Mouse (Mus musculus): ENCODE data around the gene Gm19935. TPM values are rescaled to one million over a fixed set of nuclear protein-coding genes. Genes with fewer than 3 reads are reported as not detected.

The Gm19935 gene
- 0.44 and 0.52 TPM in 2 replicates for polyA plus RNA-seq (2015; fragmentation: Nextera tagmentation; extraction: Ambion mirVana)

DNA sequence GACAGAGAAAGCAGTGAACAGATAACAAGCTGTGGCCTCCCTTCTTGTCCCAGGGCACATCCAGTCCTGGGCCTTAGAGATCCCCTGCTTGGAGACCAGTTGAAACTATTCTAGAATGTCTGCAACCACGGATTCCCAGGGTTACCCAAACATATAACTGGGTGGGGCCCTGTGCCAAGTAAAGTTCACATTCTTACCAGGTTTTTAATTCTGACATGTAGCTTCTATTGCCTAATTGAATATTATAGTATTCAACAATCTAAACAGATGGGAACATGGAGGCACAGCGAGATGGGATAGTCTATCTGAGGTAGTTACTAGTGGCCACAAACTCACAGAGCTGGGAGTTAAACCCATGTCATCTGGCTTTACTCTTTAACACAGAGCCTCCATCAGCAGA lies at the start of gene Gm19935:
Gene Gm19935 (minus strand): TSS at position 101 of the 400 bp plus-strand sequence.
- DNase-seq (ENCODE audit: low spot score), result no peak

DNA sequence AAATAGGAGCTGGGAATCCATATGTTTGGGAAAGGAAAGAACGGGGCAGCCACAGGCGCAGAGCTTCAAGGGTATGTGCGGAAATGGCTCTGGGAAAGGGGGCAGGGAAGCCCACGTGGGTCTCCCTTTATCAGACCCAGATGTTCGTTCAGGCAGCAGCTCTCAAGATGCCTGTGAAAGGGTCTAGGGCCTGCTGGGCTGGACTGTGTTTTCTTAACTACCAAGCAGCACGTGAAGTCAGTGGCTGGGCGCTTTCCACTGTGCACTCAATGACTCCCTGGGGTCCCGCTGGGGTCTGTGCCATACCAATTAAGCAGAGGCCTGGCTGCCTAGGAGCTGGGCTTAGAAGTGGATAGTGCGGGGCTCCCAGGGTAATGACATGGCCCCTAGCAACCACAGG lies 44.8 kb upstream of the Gm19935 start:
- DNase-seq (ENCODE audit: low spot score), result peak; percentile 34

DNA sequence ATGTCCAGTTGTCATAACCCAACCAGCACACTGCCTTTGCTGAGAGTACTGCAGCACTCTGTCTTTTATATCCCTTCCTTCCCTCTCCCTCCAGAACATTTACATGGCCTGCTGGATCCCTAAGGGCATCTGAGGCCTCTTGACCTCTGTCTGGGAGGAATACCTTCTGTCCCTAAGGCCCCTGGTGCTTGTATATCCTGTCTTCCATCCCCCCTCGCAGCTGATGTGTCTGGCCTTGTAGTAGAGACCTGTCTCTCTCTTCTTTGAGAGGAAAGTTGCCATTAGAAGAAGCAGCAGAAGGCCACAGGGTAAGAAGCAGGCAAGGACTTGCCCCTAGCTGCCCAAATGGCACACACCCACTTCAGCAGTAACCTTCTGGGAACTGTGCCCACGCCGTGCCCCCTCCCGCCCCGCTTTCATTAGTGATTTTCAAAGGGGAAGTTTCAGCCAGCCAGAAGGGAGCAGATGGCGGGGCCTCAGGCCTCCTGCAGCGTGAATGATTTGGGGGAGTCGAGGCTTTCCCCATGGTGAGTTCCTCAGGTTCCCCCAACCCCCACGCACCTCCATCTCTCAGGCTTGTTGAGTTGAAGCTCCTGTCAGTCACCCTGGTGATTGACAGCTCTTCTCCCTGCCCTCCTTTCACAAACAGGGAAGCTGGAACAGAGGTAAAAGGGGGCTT lies 44.2 kb upstream of the Gm19935 start:
- DNase-seq (ENCODE audit: low spot score), result no peak

- no peak for DNase-seq (ENCODE audit: low spot score)
These were observed 40.9 kb upstream of the Gm19935 start for GRCm38 (mm10) chr8:90858071-90858470.

DNA sequence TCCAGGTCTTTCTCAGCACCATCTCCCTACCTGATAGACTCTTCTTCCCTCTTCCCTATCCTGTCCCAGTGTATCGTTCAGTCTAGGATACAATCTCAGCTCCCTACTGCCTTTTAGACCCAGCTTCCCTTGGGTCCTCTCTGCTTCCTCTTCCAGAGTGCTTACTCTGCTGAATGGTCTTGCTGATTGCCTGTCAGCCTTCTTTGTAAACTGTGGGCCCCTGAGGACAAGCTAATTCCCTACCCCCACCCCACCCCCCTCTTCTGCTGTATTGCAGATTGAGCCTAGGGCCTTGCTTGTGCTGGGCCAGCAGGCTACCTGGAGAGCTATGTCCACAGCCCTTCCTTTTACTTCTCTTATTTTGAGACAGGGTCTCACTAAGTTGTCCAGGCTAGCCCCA lies 39.8 kb upstream of the Gm19935 start:
- DNase-seq (ENCODE audit: low spot score), result no peak

- no peak for DNase-seq (ENCODE audit: low spot score)
These were observed 39.0 kb upstream of the Gm19935 start for GRCm38 (mm10) chr8:90856171-90856570.

DNA sequence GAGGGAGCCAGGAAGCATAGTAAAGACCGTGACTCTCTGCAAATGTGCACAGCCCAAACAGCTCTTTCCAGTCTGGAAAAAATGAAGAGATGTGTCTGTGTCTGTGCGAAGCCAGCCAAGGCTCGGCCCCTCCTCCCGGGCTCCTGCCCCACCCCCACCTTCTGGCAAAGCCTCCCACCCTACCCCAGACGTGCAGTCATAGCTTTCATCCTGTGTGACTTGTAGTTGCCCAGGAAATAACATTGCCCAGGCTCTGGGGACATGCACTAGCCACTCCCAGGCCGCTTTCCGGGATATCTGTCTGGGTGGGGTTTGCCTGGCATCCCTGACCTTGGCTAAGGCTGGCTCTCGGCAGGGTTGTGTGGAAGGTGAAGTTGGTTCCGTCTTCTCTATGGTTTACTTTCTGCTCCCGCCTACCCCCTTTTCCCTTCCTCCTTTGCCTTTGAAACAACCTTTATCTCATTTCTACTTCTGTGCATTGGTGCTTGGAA lies 37.5 kb upstream of the Gm19935 start:
- DNase-seq (ENCODE audit: low spot score), result no peak

DNA sequence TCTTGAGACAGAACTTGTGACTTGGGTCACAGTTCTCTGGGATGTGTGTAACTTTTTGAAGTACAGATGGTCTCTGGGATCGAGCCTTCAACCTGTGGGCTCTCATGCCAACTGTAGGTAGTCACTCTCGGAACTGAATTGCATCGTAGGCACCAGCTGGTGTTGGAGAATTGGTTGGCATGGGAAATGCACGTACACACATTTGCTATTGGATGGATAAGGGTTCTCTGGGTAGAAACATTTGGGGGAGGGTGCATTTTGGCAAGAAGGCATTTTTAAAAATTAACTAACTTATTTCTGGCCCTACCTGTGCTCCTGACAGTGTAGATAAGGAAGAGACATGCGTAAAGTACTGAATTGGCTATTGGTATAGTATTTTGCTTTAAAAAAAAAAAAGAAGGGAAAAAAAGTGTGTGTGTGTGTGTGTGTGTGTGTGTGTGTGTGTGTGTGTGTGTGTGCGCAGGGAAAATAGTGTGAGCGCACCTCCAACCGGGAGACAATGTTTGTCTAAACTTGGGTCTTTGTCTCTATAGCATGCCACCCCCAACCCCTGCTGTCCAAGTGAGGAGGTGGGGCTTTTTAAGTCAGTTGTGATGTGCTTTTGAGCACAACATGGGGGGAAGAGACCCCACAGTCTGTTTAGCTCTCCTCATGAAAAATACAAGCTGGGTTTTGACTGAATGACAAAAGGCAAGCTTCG lies 36.9 kb upstream of the Gm19935 start:
- no peak for DNase-seq (ENCODE audit: low spot score)

DNA sequence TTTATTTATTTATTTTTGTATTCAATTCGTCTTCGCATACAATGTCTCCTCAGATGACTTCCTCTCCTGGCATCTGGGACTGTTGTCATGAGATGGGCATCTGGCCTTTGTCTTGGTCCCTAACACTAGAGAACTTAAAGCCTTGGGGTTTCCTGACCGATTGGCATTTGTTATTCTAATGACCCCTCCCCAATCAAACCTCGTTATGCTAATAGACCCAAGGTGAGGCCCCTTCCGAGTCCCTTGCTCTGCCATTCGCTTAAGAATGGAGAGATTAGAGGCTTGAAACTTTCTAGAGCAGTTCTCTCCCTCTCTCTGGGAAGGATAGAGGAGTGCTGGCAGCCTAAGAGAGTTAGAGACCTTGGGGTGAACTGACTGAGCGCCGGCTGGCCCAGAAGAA lies 34.4 kb upstream of the Gm19935 start:
- DNase-seq (ENCODE audit: low spot score), result no peak

GRCm38 (mm10) chr8:90849462-90850050 lies 32.4 kb upstream of the Gm19935 start:
- DNase-seq (ENCODE audit: low spot score), result no peak

- DNase-seq (ENCODE audit: low spot score), result no peak
These were observed 30.8 kb upstream of the Gm19935 start for GRCm38 (mm10) chr8:90847980-90848379.

- no peak for DNase-seq (ENCODE audit: low spot score)
These were observed 27.2 kb upstream of the Gm19935 start for GRCm38 (mm10) chr8:90844179-90844967.

GRCm38 (mm10) chr8:90843127-90843526 lies 25.9 kb upstream of the Gm19935 start:
- no peak for DNase-seq (ENCODE audit: low spot score)

DNA sequence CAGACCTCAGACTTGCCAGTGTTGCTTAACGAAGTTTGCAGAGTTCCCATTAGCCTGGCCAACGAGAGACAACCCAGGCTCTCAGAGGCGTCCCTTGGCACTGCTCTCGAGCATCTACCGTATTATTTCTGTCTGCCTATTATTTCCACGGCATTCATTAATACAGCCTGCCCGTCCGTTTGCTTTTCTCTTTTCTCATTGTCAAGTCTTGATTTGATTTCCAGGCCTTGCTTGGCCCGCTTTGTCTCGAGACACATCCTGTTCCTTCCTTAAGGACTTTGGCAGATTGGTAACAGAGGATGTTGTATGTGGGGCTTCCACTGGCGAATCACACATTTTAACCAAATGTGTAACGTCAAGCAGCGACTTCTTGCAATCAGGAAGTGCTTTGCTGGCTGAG lies 24.1 kb upstream of the Gm19935 start:
- DNase-seq (ENCODE audit: low spot score), result no peak

DNA sequence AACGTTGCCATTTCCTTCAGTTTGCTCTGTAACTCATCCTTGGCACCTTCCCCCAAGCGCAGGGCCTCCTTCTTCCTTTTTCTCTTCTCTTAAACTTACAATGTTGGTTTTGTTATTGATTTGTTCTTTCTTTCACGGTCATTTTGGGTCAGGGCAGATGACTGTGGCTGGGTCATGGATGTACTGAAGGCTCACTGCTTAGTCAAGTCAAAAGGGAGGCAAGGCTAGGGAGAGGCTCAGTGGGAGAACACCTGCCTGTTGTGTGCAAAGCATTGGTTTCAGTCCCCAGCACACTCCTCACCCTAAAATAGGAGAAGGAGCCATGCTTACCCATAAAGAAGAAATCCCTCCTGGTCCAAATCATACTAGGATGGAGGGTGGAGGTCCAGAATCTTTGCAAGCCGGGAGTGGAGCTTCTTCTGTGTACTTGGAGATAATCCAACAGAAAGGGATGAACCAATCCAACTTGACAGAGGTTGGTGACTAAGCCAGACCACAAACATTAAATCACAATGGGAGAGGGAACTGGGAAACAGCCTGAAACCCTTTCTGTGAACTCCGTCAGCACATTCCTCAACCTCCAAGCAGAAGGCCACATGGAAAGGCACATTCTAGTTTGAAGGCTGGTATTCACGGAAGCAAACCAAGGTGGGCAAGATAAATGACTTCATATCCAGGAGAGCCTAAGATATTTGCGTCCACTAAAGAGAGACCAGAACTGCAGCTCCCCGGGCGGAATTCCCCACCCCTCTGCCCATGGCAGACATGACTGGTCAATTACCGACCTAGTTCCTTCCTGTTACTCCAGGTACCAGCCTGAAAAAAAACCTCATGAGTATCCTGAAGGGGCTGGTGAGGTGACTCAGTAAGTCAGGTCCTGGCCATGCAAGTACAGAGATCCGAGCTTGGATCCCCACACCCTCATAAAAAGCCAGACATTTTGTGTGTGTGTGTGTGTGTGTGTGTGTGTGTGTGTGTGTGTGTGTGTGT lies 22.8 kb upstream of the Gm19935 start:
- no peak for DNase-seq (ENCODE audit: low spot score)

GRCm38 (mm10) chr8:90837440-90837839 lies 20.2 kb upstream of the Gm19935 start:
- no peak for DNase-seq (ENCODE audit: low spot score)

GRCm38 (mm10) chr8:90834321-90834672 lies 17.1 kb upstream of the Gm19935 start:
- no peak for DNase-seq (ENCODE audit: low spot score)

DNA sequence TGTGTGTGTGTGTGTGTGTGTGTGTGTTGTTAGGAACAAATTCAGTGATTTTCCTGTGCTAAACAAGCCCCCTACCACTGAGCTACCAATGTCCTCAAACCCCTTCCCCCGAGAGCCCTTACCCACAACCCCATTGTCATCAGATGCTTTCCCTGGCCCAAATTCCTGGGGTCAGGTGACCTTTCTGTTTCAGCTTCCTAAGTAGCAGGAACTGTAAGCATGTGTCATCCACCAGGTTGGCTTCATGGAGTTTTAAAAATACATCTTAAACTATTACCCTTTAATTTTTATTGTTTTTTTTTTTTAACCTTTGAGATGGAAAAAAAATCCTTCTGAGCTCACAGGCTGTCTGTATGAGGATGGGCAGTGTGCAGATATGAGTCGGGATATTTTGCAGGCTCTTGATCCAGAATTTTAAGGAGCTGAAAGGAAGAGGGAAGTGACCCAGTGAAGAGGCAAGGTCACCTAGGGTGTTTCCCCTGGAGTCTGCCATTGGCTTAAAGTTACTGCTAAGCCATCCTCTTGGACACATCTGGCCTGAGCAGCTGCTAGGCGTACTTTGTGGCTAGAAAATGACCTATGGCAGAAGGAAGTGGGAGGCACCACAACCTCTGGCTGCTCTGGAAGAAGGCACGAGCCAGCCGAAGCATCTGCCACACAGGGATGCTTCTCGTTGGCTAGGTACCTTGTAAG lies 16.6 kb upstream of the Gm19935 start:
- no peak for DNase-seq (ENCODE audit: low spot score)

DNA sequence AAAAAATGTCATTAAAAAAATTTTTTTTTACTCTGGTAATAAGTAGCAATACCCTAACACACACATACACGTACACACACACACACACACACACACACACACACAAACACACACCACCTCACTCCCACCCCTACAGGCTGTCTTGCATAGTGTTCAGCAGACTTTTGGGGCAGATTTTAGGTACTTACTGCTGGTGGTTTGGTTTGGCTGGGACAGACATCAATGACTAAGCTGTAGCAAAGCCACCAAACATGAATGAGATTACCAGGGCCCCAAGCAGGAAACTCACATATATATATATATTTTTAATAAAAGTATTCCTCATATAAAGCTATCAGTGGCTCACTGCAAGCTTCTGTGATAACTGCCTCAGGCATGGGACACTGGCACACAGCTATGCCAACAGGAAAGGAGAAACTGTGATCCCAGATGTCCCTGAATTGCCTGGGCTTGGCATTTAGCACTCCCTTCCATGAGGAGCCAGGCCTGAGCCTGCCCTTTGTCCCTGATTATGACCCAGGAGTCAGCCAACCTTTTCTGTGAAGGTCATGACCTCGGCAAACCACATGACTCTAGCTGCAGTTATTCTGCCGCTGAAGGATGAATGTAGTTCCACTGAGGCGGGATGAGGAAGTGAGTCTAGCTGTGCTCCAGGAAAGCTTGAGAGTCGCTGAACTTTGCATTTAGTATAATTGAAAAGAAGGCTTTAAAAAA lies 15.5 kb upstream of the Gm19935 start:
- DNase-seq (ENCODE audit: low spot score), result no peak
